Mouse (Mus musculus) stomach, postnatal 0 days (tissue): ENCODE measurements around the gene Spin1. TPM values are rescaled to one million over a fixed set of nuclear protein-coding genes. Genes with fewer than 3 reads are reported as not detected.

Source experiments
- ATAC-seq: fragments of 200-750 bp; cut with Nextera tagmentation; 2 replicates; pipeline ENCODE4 v1.8.0; 2017; ENCODE audit not compliant: low FRiP score, low TSS enrichment
- DNase-seq: peaks from one replicate; pipeline ENCODE4 v3.0.0-alpha.2; 2016; ENCODE audit warnings: low spot score
- H3K27ac ChIP-seq: fragments of 300-500 bp; sonication (generic); replicated peaks from 2 replicates; pipeline ENCODE4 v1.5.1; 2014; ENCODE audit warnings: mild to moderate bottlenecking, control low read depth
- H3K27me3 ChIP-seq: fragments of 300-500 bp; sonication (generic); 2 replicates; pipeline ENCODE4 v1.6.1; 2014; ENCODE audit warnings: low read length; ENCODE audit not compliant: control insufficient read depth, insufficient read depth
- H3K36me3 ChIP-seq: fragments of 300-500 bp; sonication (generic); 2 replicates; pipeline ENCODE4 v1.6.1; 2014; ENCODE audit warnings: low read length, mixed read lengths; ENCODE audit not compliant: control insufficient read depth, insufficient read depth
- H3K4me1 ChIP-seq: fragments of 300-500 bp; sonication (generic); replicated peaks from 2 replicates; pipeline ENCODE4 v1.6.1; 2014; ENCODE audit warnings: antibody characterized with exemption; ENCODE audit not compliant: control insufficient read depth, insufficient read depth
- H3K4me2 ChIP-seq: fragments of 300-500 bp; sonication (generic); replicated peaks from 2 replicates; pipeline ENCODE4 v1.6.1; 2014; ENCODE audit warnings: low read depth, mild to moderate bottlenecking, control low read depth, moderate library complexity
- H3K4me3 ChIP-seq: fragments of 300-500 bp; sonication (generic); 2 replicates; pipeline ENCODE4 v1.5.1; 2014; ENCODE audit warnings: low read depth, low read length, control low read depth
- H3K9ac ChIP-seq: fragments of 300-500 bp; sonication (generic); 2 replicates; pipeline ENCODE4 v1.6.1; 2014; ENCODE audit warnings: mild to moderate bottlenecking, low read length, control low read depth, mixed read lengths
- H3K9me3 ChIP-seq: fragments of 300-500 bp; sonication (generic); 2 replicates; pipeline ENCODE4 v1.6.1; 2016; ENCODE audit warnings: low read length; ENCODE audit not compliant: control insufficient read depth
- CTCF ChIP-seq: IDR thresholded peaks from 2 replicates; pipeline ENCODE4 v1.5.1; 2016; ENCODE audit warnings: antibody characterized with exemption, low read depth, mild to moderate bottlenecking, moderate library complexity
- EP300 ChIP-seq: optimal IDR thresholded peaks from 2 replicates; pipeline ENCODE3; 2016; ENCODE audit warnings: antibody characterized with exemption
- WGBS: fragments of 180-500 bp; shearing (Covaris S2); extraction: QIAGEN DNeasy Blood & Tissue Kit; methylation state at CpG from one replicate; pipeline ENCODE4 v1.1.7; 2014; 5-methylcytosine and 5-hydroxymethylcytosine counted together
- polyA plus RNA-seq: library from polyadenylated mRNA; unstranded; fragments of >200 nt; fragmentation: Nextera tagmentation; extraction: Ambion mirVana; gene quantifications from 2 replicates; pipeline ENCODE4 v1.2.1, GENCODE M21; 2015

The Spin1 gene
- 27.9 and 29.2 TPM in 2 replicates for polyA plus RNA-seq

GRCm38 (mm10) chr13:51100233-51101015 is at the start of gene Spin1:
TSS of gene Spin1 (plus strand) at chr13:51100880.
- peak; percentile 91 for DNase-seq
- Histone ChIP-seq H3K4me2 (peak within 1 kb of the TSS; percentile 84), H3K27me3 (no peaks in the 10 kb centered on the region), H3K4me1 (no peaks in the 10 kb centered on the region), H3K36me3 (no peaks in the 10 kb centered on the region), H3K9me3 (no peaks in the 10 kb centered on the region), H3K4me3 (peak within 1 kb of the TSS; percentile 93), H3K9ac (peak within 1 kb of the TSS; percentile 95), H3K27ac (peak within 1 kb of the TSS; percentile 98)
- TF ChIP-seq CTCF: no peak
- no peak for TF ChIP-seq EP300
- ATAC-seq: peak; percentile 91
- WGBS: under 1% methylated on average over 51 of the region's 85 CpGs

GRCm38 (mm10) chr13:51051016-51051415 is 49.7 kb upstream of the Spin1 start:
- H3K27me3 ChIP-seq: no peaks in the 10 kb centered on the region
- 83% methylated on average over 4 of the region's 4 CpGs for WGBS
- H3K9ac ChIP-seq: no peak overlapping the region
- H3K4me1 ChIP-seq: no peaks in the 10 kb centered on the region
- no peak for DNase-seq
- no peaks in the 10 kb centered on the region for H3K9me3 ChIP-seq
- H3K4me3 ChIP-seq: no peak overlapping the region
- H3K27ac ChIP-seq: no peak overlapping the region
- no peaks in the 10 kb centered on the region for H3K36me3 ChIP-seq
- no peak for ATAC-seq
- TF ChIP-seq EP300 (no peak), CTCF (no peak)
- H3K4me2 ChIP-seq: no peak overlapping the region

GRCm38 (mm10) chr13:51052408-51052807 is 48.3 kb upstream of the Spin1 start:
- ATAC-seq: no peak
- TF ChIP-seq CTCF (no peak), EP300 (no peak)
- Histone ChIP-seq H3K27ac (no peak overlapping the region), H3K27me3 (no peaks in the 10 kb centered on the region), H3K36me3 (no peaks in the 10 kb centered on the region), H3K4me3 (no peak overlapping the region), H3K9me3 (no peaks in the 10 kb centered on the region), H3K9ac (no peak overlapping the region), H3K4me1 (no peaks in the 10 kb centered on the region), H3K4me2 (no peak overlapping the region)
- no peak for DNase-seq
- WGBS: 74% methylated on average over 3 of the region's 3 CpGs

- H3K4me1 ChIP-seq: no peaks in the 10 kb centered on the region
- H3K4me2 ChIP-seq: no peak overlapping the region
- H3K36me3 ChIP-seq: no peaks in the 10 kb centered on the region
- no peak overlapping the region for H3K9ac ChIP-seq
- no peak for ATAC-seq
- TF ChIP-seq CTCF: no peak
- TF ChIP-seq EP300: no peak
- 47% methylated on average over 6 of the region's 6 CpGs for WGBS
- H3K27ac ChIP-seq: no peak overlapping the region
- H3K27me3 ChIP-seq: no peaks in the 10 kb centered on the region
- no peak for DNase-seq
- no peak overlapping the region for H3K4me3 ChIP-seq
- H3K9me3 ChIP-seq: no peaks in the 10 kb centered on the region
Observed at GRCm38 (mm10) chr13:51063024-51063423, 37.7 kb upstream of the Spin1 start.

- Histone ChIP-seq H3K4me2 (no peak overlapping the region), H3K9ac (no peak overlapping the region), H3K4me1 (no peaks in the 10 kb centered on the region), H3K9me3 (no peaks in the 10 kb centered on the region), H3K27me3 (no peaks in the 10 kb centered on the region), H3K36me3 (no peaks in the 10 kb centered on the region), H3K27ac (no peak overlapping the region), H3K4me3 (no peak overlapping the region)
- no peak for TF ChIP-seq EP300
- no peak for TF ChIP-seq CTCF
- DNase-seq (no peak), ATAC-seq (no peak)
- 79% methylated on average over 1 of the region's 1 CpGs for WGBS
Observed at GRCm38 (mm10) chr13:51063721-51064120, 37.0 kb upstream of the Spin1 start.

GRCm38 (mm10) chr13:51064429-51064828 is 36.3 kb upstream of the Spin1 start:
- DNase-seq: no peak
- H3K4me3 ChIP-seq: no peak overlapping the region
- no peaks in the 10 kb centered on the region for H3K9me3 ChIP-seq
- H3K9ac ChIP-seq: no peak overlapping the region
- no peaks in the 10 kb centered on the region for H3K36me3 ChIP-seq
- no peak overlapping the region for H3K27ac ChIP-seq
- ATAC-seq: no peak
- no peak overlapping the region for H3K4me2 ChIP-seq
- 80% methylated on average over 3 of the region's 3 CpGs for WGBS
- TF ChIP-seq EP300: no peak
- TF ChIP-seq CTCF: no peak
- H3K4me1 ChIP-seq: no peaks in the 10 kb centered on the region
- no peaks in the 10 kb centered on the region for H3K27me3 ChIP-seq
